Mouse (Mus musculus) myocyte (in vitro differentiated cells): ENCODE measurements around the gene Tlcd2. TPM values are rescaled to one million over a fixed set of nuclear protein-coding genes. Genes with fewer than 3 reads are reported as not detected.
A peak's percentile ranks its signal among the peaks of the same experiment; 100 is the strongest.

ENCODE experiments used
- H3K27me3 ChIP-seq: one replicate; pipeline ENCODE4 v1.6.1; 2011; ENCODE audit not compliant: control insufficient read depth, insufficient read depth, insufficient read length
- H3K36me3 ChIP-seq: one replicate; pipeline ENCODE4 v1.6.1; 2011; ENCODE audit not compliant: control insufficient read depth, insufficient read depth
- H3K4me2 ChIP-seq: one replicate; pipeline ENCODE4 v1.6.1; 2011; ENCODE audit warnings: low read depth, control low read depth
- H3K4me3 ChIP-seq: one replicate; pipeline ENCODE4 v1.5.1; 2011; ENCODE audit warnings: mild to moderate bottlenecking, control low read depth, moderate library complexity
- H3K79me2 ChIP-seq: one replicate; pipeline ENCODE4 v1.6.1; 2011; ENCODE audit not compliant: control insufficient read depth, insufficient read depth
- H3ac ChIP-seq: one replicate; pipeline ENCODE4 v1.6.1; 2011; ENCODE audit not compliant: control insufficient read depth, insufficient read length
- CEBPB ChIP-seq: IDR thresholded peaks from 2 replicates; pipeline ENCODE4 v1.6.1; 2011; ENCODE audit warnings: mild to moderate bottlenecking, moderate library complexity; ENCODE audit not compliant: poor library complexity, insufficient read depth, severe bottlenecking
- E2F4 ChIP-seq: IDR thresholded peaks from one replicate; pipeline ENCODE4 v1.6.1; 2011; ENCODE audit warnings: mild to moderate bottlenecking, control low read depth, moderate library complexity; ENCODE audit not compliant: insufficient read depth
- MAX ChIP-seq: IDR thresholded peaks from one replicate; pipeline ENCODE4 v1.6.1; 2011; ENCODE audit warnings: low read depth, mild to moderate bottlenecking, control low read depth
- MYOD1 ChIP-seq, 3 experiments: IDR thresholded peaks; one replicate each; pipeline ENCODE4 v1.6.1; 2011; ENCODE audit warnings: control low read depth in 2 of 3, low read depth in 2 of 3, mild to moderate bottlenecking in 2 of 3, moderate library complexity in 1 of 3; ENCODE audit not compliant: insufficient read length in 2 of 3, control insufficient read depth in 1 of 3
- MYOG ChIP-seq, 3 experiments: IDR thresholded peaks; one replicate each; pipeline ENCODE4 v1.6.1; 2011; ENCODE audit warnings: control low read depth in 2 of 3, low read depth in 2 of 3, mild to moderate bottlenecking in 2 of 3; ENCODE audit not compliant: insufficient read length in 2 of 3, control insufficient read depth in 1 of 3, insufficient read depth in 1 of 3
- POLR2A ChIP-seq: IDR thresholded peaks from one replicate; pipeline ENCODE4 v1.6.1; 2011; ENCODE audit warnings: low read depth, mild to moderate bottlenecking, control low read depth, moderate library complexity; ENCODE audit not compliant: insufficient read length
- POLR2AphosphoS2 ChIP-seq: IDR thresholded peaks from one replicate; pipeline ENCODE4 v1.6.1; 2011; ENCODE audit warnings: low read depth, control low read depth; ENCODE audit not compliant: insufficient read length
- REST ChIP-seq: IDR thresholded peaks from one replicate; pipeline ENCODE4 v1.6.1; 2011; ENCODE audit warnings: mild to moderate bottlenecking, control low read depth, moderate library complexity; ENCODE audit not compliant: insufficient read depth, insufficient read length
- SRF ChIP-seq: IDR thresholded peaks from one replicate; pipeline ENCODE4 v1.6.1; 2011; ENCODE audit warnings: low read depth; ENCODE audit not compliant: control insufficient read depth, insufficient read length
- TCF12 ChIP-seq: IDR thresholded peaks from one replicate; pipeline ENCODE4 v1.6.1; 2011; ENCODE audit warnings: mild to moderate bottlenecking, control low read depth; ENCODE audit not compliant: poor library complexity, insufficient read depth, severe bottlenecking
- TCF3 ChIP-seq: IDR thresholded peaks from one replicate; pipeline ENCODE4 v1.6.1; 2011; ENCODE audit warnings: low read depth, control low read depth; ENCODE audit not compliant: insufficient read length
- USF1 ChIP-seq: IDR thresholded peaks from one replicate; pipeline ENCODE4 v1.6.1; 2011; ENCODE audit warnings: low read depth, mild to moderate bottlenecking, control low read depth, moderate library complexity
- polyA plus RNA-seq: library from polyadenylated mRNA; unstranded; fragments of >200 nt; fragmentation: generic; extraction: Trizol; gene quantifications from one replicate; pipeline ENCODE4 v1.2.1, GENCODE M21; 2012; ENCODE audit warnings: missing spikeins

Gene Tlcd2
- polyA plus RNA-seq, 1 experiment, result 2.9 TPM

GRCm38 (mm10) chr11:75486601-75487285 lies 25.2 kb downstream of the Tlcd2 start, which contains the start of gene Prpf8:
Gene Prpf8 (plus strand): TSS chr11:75486816.
- H3K27me3 ChIP-seq, result no peaks in the 10 kb centered on the region
- peaks cover 31% of the 10 kb centered on the region for H3K79me2 ChIP-seq
- peak within 1 kb of the TSS; percentile 94 for H3K4me2 ChIP-seq
- H3ac ChIP-seq, result peak within 1 kb of the TSS; percentile 96
- peak within 1 kb of the TSS; percentile 83 for H3K4me3 ChIP-seq
- peak in 2 of 3 experiments; percentile 47 to 68 for TF ChIP-seq MYOD1 (IDR thresholded peaks at IDR 0.05; ENCODE audit: control insufficient read depth in 1 of 3, insufficient read length in 2 of 3, low read depth in 2 of 3)
- TF ChIP-seq MYOG (IDR thresholded peaks at IDR 0.05; ENCODE audit: control insufficient read depth in 1 of 3, insufficient read depth in 1 of 3, insufficient read length in 2 of 3, low read depth in 2 of 3), result peak in 2 of 3 experiments; percentile 14 to 23
- peak; percentile 76 for TF ChIP-seq POLR2A
- no peak for TF ChIP-seq CEBPB
- TF ChIP-seq POLR2AphosphoS2, result peak; percentile 76
- TF ChIP-seq REST, result no peak
- peaks cover 25% of the 10 kb centered on the region for H3K36me3 ChIP-seq

- TF ChIP-seq CEBPB, result no peak
- TF ChIP-seq POLR2AphosphoS2, result no peak
- TF ChIP-seq E2F4, result no peak
- no peak for TF ChIP-seq USF1
- no peak for TF ChIP-seq MYOD1 (IDR thresholded peaks at IDR 0.05; ENCODE audit: control insufficient read depth in 1 of 3, insufficient read length in 2 of 3, low read depth in 2 of 3)
- TF ChIP-seq TCF12, result no peak
- TF ChIP-seq SRF, result no peak
- TF ChIP-seq MAX, result no peak
- TF ChIP-seq MYOG (IDR thresholded peaks at IDR 0.05; ENCODE audit: control insufficient read depth in 1 of 3, insufficient read depth in 1 of 3, insufficient read length in 2 of 3, low read depth in 2 of 3), result no peak
- TF ChIP-seq REST, result no peak
- TF ChIP-seq POLR2A, result no peak
- TF ChIP-seq TCF3, result no peak
- H3K27me3 ChIP-seq, result no peaks in the 10 kb centered on the region
- H3K4me3 ChIP-seq, result peak overlapping the region; percentile 83
- H3K4me2 ChIP-seq, result peak overlapping the region; percentile 94
- peaks cover 31% of the 10 kb centered on the region for H3K79me2 ChIP-seq
- H3ac ChIP-seq, result peak overlapping the region; percentile 96
- H3K36me3 ChIP-seq, result peaks cover 33% of the 10 kb centered on the region
These were observed 26.0 kb downstream of the Tlcd2 start for GRCm38 (mm10) chr11:75487496-75487895.

GRCm38 (mm10) chr11:75494296-75495049 lies 33.0 kb downstream of the Tlcd2 start:
- Histone ChIP-seq H3K4me3 (no peak overlapping the region), H3K79me2 (peaks cover 2% of the 10 kb centered on the region), H3K27me3 (no peaks in the 10 kb centered on the region), H3ac (no peak overlapping the region), H3K36me3 (peaks cover 95% of the 10 kb centered on the region), H3K4me2 (no peak overlapping the region)
- no peak for TF ChIP-seq SRF
- no peak for TF ChIP-seq POLR2A
- TF ChIP-seq USF1, result no peak
- TF ChIP-seq E2F4, result no peak
- no peak for TF ChIP-seq CEBPB
- no peak for TF ChIP-seq TCF3
- TF ChIP-seq POLR2AphosphoS2, result no peak
- TF ChIP-seq MAX, result no peak
- no peak for TF ChIP-seq TCF12
- no peak for TF ChIP-seq MYOG (IDR thresholded peaks at IDR 0.05; ENCODE audit: control insufficient read depth in 1 of 3, insufficient read depth in 1 of 3, insufficient read length in 2 of 3, low read depth in 2 of 3)
- TF ChIP-seq MYOD1 (IDR thresholded peaks at IDR 0.05; ENCODE audit: control insufficient read depth in 1 of 3, insufficient read length in 2 of 3, low read depth in 2 of 3), result no peak
- no peak for TF ChIP-seq REST

- Histone ChIP-seq H3K79me2 (no peaks in the 10 kb centered on the region), H3ac (no peak overlapping the region), H3K36me3 (peaks cover 91% of the 10 kb centered on the region), H3K4me3 (no peak overlapping the region), H3K4me2 (no peak overlapping the region), H3K27me3 (no peaks in the 10 kb centered on the region)
- no peak for TF ChIP-seq MYOG (IDR thresholded peaks at IDR 0.05; ENCODE audit: control insufficient read depth in 1 of 3, insufficient read depth in 1 of 3, insufficient read length in 2 of 3, low read depth in 2 of 3)
- no peak for TF ChIP-seq MAX
- TF ChIP-seq TCF12, result no peak
- TF ChIP-seq CEBPB, result no peak
- TF ChIP-seq SRF, result no peak
- no peak for TF ChIP-seq POLR2AphosphoS2
- TF ChIP-seq MYOD1 (IDR thresholded peaks at IDR 0.05; ENCODE audit: control insufficient read depth in 1 of 3, insufficient read length in 2 of 3, low read depth in 2 of 3), result no peak
- no peak for TF ChIP-seq POLR2A
- TF ChIP-seq E2F4, result no peak
- TF ChIP-seq USF1, result no peak
- no peak for TF ChIP-seq REST
- TF ChIP-seq TCF3, result no peak
These were observed 36.6 kb downstream of the Tlcd2 start for GRCm38 (mm10) chr11:75498126-75498525.
